Mouse (Mus musculus): ENCODE results near the gene Kdm5b.

DNA sequence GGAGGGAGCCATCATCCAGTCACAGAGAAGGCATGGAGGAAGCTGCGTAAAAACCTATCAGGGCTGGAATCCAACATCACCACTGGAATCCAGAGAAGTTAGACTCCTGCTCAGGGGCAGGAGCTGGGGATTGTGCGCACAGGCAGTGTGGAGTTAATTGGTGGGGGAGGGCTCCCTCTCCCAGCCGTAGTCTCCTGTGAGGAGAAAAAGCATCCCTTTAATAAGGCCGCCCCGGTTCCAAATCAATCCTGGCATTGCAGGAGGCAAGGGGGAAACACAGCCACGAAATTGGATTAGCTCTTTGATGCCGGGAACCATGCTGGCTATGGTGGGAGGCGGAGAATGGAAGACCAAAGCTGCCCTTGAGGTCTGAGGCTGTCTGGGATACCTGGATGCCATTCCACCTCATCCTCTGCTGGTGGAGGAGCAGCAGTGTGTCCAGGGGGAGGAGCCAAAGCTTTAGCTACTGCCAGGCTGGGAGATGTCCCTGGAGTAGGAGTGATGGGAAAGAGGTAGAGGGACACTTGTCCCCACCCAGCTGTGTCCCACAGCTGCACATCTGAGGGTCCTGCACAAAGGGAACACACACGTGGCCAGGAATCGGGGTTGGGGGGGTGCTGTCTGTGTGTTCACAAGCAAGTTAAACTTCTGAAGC is 93.8 kb downstream of the Kdm5b start:
- TF ChIP-seq POLR2A (IDR thresholded peaks at IDR 0.05; ENCODE audit: insufficient read depth, low read depth, low read length) = no peak
- TF ChIP-seq CTCF (IDR thresholded peaks at IDR 0.05; ENCODE audit: insufficient read depth, low read depth, low read length) = no peak

All from olfactory bulb, adult 2 months (tissue).